Mouse (Mus musculus) liver, adult 2 months (tissue): Measurements from ENCODE around the gene Tm7sf2.

Experiments used
- CTCF ChIP-seq: fragments of 200-500 bp; IDR thresholded peaks from 2 replicates; pipeline ENCODE4 v1.5.1; 2011; ENCODE audit warnings: low read depth, low read length, control low read depth
- POLR2A ChIP-seq: fragments of 200-500 bp; IDR thresholded peaks from 2 replicates; pipeline ENCODE4 v1.6.1; 2011; ENCODE audit warnings: low read length, control low read depth; ENCODE audit not compliant: insufficient read depth; ENCODE audit errors: extremely low read depth

- TF ChIP-seq POLR2A (no peak), CTCF (peak; percentile 96)
These were observed 49.8 kb downstream of the Tm7sf2 start for GRCm38 (mm10) chr19:6018142-6019089.
